Mouse (Mus musculus): ENCODE results near the gene Snx30. TPM values are rescaled to one million over a fixed set of nuclear protein-coding genes. Genes with fewer than 3 reads are reported as not detected.

The Snx30 gene
- polyA plus RNA-seq, 1 experiment from 2014 or later: 19.1 TPM

DNA sequence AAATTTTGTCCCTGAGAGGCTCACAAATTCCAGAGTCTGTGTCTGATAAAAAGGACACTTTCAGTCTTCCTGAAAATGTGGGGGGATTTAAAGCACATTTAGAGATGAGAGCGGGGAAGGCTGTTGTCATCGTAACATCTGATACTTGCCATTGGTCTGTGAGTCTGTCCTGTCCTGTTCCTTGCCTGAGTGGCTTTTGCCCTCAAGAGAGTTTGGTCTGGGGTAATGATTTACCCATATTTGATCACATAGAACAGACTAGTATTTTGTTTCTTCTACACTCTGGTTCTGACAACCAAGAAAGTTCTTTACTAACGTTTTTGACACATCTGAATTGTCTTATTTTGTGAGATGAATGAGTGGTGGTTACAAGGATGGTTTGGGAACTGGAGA is 39.6 kb downstream of the Snx30 start:
- no peak overlapping the region for H3K27ac ChIP-seq (ENCODE audit: low read depth, low read length)
- no peak overlapping the region for H3K9ac ChIP-seq (ENCODE audit: low read depth, low read length)
- 91% methylated on average over 3 of the region's 3 CpGs for WGBS
- ATAC-seq (ENCODE audit: low FRiP score) (no peak), DNase-seq (ENCODE audit: low spot score) (no peak)
- no peaks in the 10 kb centered on the region for H3K4me1 ChIP-seq (replicated peaks; ENCODE audit: control insufficient read depth, insufficient read depth, low read length)
- H3K27me3 ChIP-seq (ENCODE audit: control insufficient read depth, insufficient read depth, low read length): no peaks in the 10 kb centered on the region
- no peak overlapping the region for H3K4me3 ChIP-seq (ENCODE audit: low read depth, low read length)
- no peaks in the 10 kb centered on the region for H3K36me3 ChIP-seq (ENCODE audit: control insufficient read depth, insufficient read depth, low read length)
- no peak overlapping the region for H3K4me2 ChIP-seq (replicated peaks; ENCODE audit: low read depth, low read length)
- no peaks in the 10 kb centered on the region for H3K9me3 ChIP-seq (ENCODE audit: control insufficient read depth, low read length)

- 92% methylated on average over 5 of the region's 5 CpGs for WGBS
- H3K27me3 ChIP-seq (ENCODE audit: control insufficient read depth, insufficient read depth, low read length): no peaks in the 10 kb centered on the region
- no peak overlapping the region for H3K27ac ChIP-seq (ENCODE audit: low read depth, low read length)
- ATAC-seq (ENCODE audit: low FRiP score) (no peak), DNase-seq (ENCODE audit: low spot score) (no peak)
- H3K4me2 ChIP-seq (replicated peaks; ENCODE audit: low read depth, low read length): no peak overlapping the region
- no peak overlapping the region for H3K4me3 ChIP-seq (ENCODE audit: low read depth, low read length)
- no peak overlapping the region for H3K9ac ChIP-seq (ENCODE audit: low read depth, low read length)
- no peaks in the 10 kb centered on the region for H3K4me1 ChIP-seq (replicated peaks; ENCODE audit: control insufficient read depth, insufficient read depth, low read length)
- H3K36me3 ChIP-seq (ENCODE audit: control insufficient read depth, insufficient read depth, low read length): no peaks in the 10 kb centered on the region
- no peaks in the 10 kb centered on the region for H3K9me3 ChIP-seq (ENCODE audit: control insufficient read depth, low read length)
Observed at GRCm38 (mm10) chr4:59847447-59847846, 41.8 kb downstream of the Snx30 start.

GRCm38 (mm10) chr4:59850181-59850580 is 44.5 kb downstream of the Snx30 start:
- H3K36me3 ChIP-seq (ENCODE audit: control insufficient read depth, insufficient read depth, low read length): no peaks in the 10 kb centered on the region
- no peaks in the 10 kb centered on the region for H3K27me3 ChIP-seq (ENCODE audit: control insufficient read depth, insufficient read depth, low read length)
- H3K27ac ChIP-seq (ENCODE audit: low read depth, low read length): no peak overlapping the region
- DNase-seq (ENCODE audit: low spot score): peak; percentile 81
- no peaks in the 10 kb centered on the region for H3K4me1 ChIP-seq (replicated peaks; ENCODE audit: control insufficient read depth, insufficient read depth, low read length)
- WGBS: 81% methylated on average over 2 of the region's 2 CpGs
- ATAC-seq (ENCODE audit: low FRiP score): no peak
- no peaks in the 10 kb centered on the region for H3K9me3 ChIP-seq (ENCODE audit: control insufficient read depth, low read length)
- H3K4me3 ChIP-seq (ENCODE audit: low read depth, low read length): no peak overlapping the region
- H3K9ac ChIP-seq (ENCODE audit: low read depth, low read length): no peak overlapping the region
- no peak overlapping the region for H3K4me2 ChIP-seq (replicated peaks; ENCODE audit: low read depth, low read length)

- H3K27me3 ChIP-seq (ENCODE audit: control insufficient read depth, insufficient read depth, low read length): no peaks in the 10 kb centered on the region
- H3K36me3 ChIP-seq (ENCODE audit: control insufficient read depth, insufficient read depth, low read length): no peaks in the 10 kb centered on the region
- H3K4me1 ChIP-seq (replicated peaks; ENCODE audit: control insufficient read depth, insufficient read depth, low read length): no peaks in the 10 kb centered on the region
- no peak overlapping the region for H3K9ac ChIP-seq (ENCODE audit: low read depth, low read length)
- H3K9me3 ChIP-seq (ENCODE audit: control insufficient read depth, low read length): no peaks in the 10 kb centered on the region
- H3K27ac ChIP-seq (ENCODE audit: low read depth, low read length): no peak overlapping the region
- DNase-seq (ENCODE audit: low spot score) (no peak), ATAC-seq (ENCODE audit: low FRiP score) (no peak)
- 84% methylated on average over 5 of the region's 5 CpGs for WGBS
- no peak overlapping the region for H3K4me3 ChIP-seq (ENCODE audit: low read depth, low read length)
- H3K4me2 ChIP-seq (replicated peaks; ENCODE audit: low read depth, low read length): no peak overlapping the region
Observed at GRCm38 (mm10) chr4:59850886-59851623, 45.4 kb downstream of the Snx30 start.

GRCm38 (mm10) chr4:59853155-59853554 is 47.5 kb downstream of the Snx30 start:
- H3K4me2 ChIP-seq (replicated peaks; ENCODE audit: low read depth, low read length): no peak overlapping the region
- no peak overlapping the region for H3K9ac ChIP-seq (ENCODE audit: low read depth, low read length)
- 97% methylated on average over 7 of the region's 7 CpGs for WGBS
- DNase-seq (ENCODE audit: low spot score): no peak
- no peaks in the 10 kb centered on the region for H3K36me3 ChIP-seq (ENCODE audit: control insufficient read depth, insufficient read depth, low read length)
- H3K9me3 ChIP-seq (ENCODE audit: control insufficient read depth, low read length): no peaks in the 10 kb centered on the region
- H3K27ac ChIP-seq (ENCODE audit: low read depth, low read length): no peak overlapping the region
- H3K27me3 ChIP-seq (ENCODE audit: control insufficient read depth, insufficient read depth, low read length): no peaks in the 10 kb centered on the region
- ATAC-seq (ENCODE audit: low FRiP score): no peak
- H3K4me1 ChIP-seq (replicated peaks; ENCODE audit: control insufficient read depth, insufficient read depth, low read length): no peaks in the 10 kb centered on the region
- H3K4me3 ChIP-seq (ENCODE audit: low read depth, low read length): no peak overlapping the region

- 70% methylated on average over 16 of the region's 16 CpGs for WGBS
- Histone ChIP-seq H3K4me3 (ENCODE audit: low read depth, low read length) (no peak overlapping the region), H3K4me1 (replicated peaks; ENCODE audit: control insufficient read depth, insufficient read depth, low read length) (no peaks in the 10 kb centered on the region), H3K4me2 (replicated peaks; ENCODE audit: low read depth, low read length) (no peak overlapping the region), H3K27me3 (ENCODE audit: control insufficient read depth, insufficient read depth, low read length) (no peaks in the 10 kb centered on the region), H3K27ac (ENCODE audit: low read depth, low read length) (no peak overlapping the region), H3K36me3 (ENCODE audit: control insufficient read depth, insufficient read depth, low read length) (no peaks in the 10 kb centered on the region), H3K9me3 (ENCODE audit: control insufficient read depth, low read length) (no peaks in the 10 kb centered on the region), H3K9ac (ENCODE audit: low read depth, low read length) (no peak overlapping the region)
- DNase-seq (ENCODE audit: low spot score) (no peak), ATAC-seq (ENCODE audit: low FRiP score) (peak; percentile 59; the same call in 1 of the 2 replicates)
Observed at GRCm38 (mm10) chr4:59859693-59860425, 54.2 kb downstream of the Snx30 start.

- H3K4me1 ChIP-seq (replicated peaks; ENCODE audit: control insufficient read depth, insufficient read depth, low read length): no peaks in the 10 kb centered on the region
- H3K4me3 ChIP-seq (ENCODE audit: low read depth, low read length): no peak overlapping the region
- 67% methylated on average over 2 of the region's 2 CpGs for WGBS
- H3K9me3 ChIP-seq (ENCODE audit: control insufficient read depth, low read length): no peaks in the 10 kb centered on the region
- H3K36me3 ChIP-seq (ENCODE audit: control insufficient read depth, insufficient read depth, low read length): no peaks in the 10 kb centered on the region
- no peak overlapping the region for H3K9ac ChIP-seq (ENCODE audit: low read depth, low read length)
- DNase-seq (ENCODE audit: low spot score): no peak
- H3K4me2 ChIP-seq (replicated peaks; ENCODE audit: low read depth, low read length): no peak overlapping the region
- no peaks in the 10 kb centered on the region for H3K27me3 ChIP-seq (ENCODE audit: control insufficient read depth, insufficient read depth, low read length)
- ATAC-seq (ENCODE audit: low FRiP score): peak; percentile 55
- H3K27ac ChIP-seq (ENCODE audit: low read depth, low read length): no peak overlapping the region
Observed at GRCm38 (mm10) chr4:59860431-59860830, 54.8 kb downstream of the Snx30 start.

DNA sequence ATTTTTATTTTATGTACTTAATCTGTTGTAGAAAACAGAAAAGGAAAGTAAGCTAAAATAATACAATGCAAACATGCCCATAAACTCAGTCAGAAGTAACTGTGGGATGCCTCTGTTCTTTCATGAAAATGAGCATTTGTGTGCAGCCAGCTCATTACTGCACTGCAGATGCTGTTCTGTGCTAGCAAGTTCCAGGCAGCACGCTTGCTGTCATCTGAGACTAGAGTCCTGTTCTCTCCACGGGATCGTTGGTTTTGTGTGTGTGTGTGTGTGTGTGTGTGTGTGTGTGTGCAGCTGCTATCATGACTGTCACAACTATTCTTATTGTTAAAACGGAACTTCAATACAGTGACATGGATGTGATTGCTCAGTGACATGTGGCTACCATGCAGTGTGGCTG is 56.2 kb downstream of the Snx30 start:
- Histone ChIP-seq H3K27ac (ENCODE audit: low read depth, low read length) (no peak overlapping the region), H3K36me3 (ENCODE audit: control insufficient read depth, insufficient read depth, low read length) (no peaks in the 10 kb centered on the region), H3K9ac (ENCODE audit: low read depth, low read length) (no peak overlapping the region), H3K9me3 (ENCODE audit: control insufficient read depth, low read length) (no peaks in the 10 kb centered on the region), H3K4me1 (replicated peaks; ENCODE audit: control insufficient read depth, insufficient read depth, low read length) (no peaks in the 10 kb centered on the region), H3K4me2 (replicated peaks; ENCODE audit: low read depth, low read length) (no peak overlapping the region), H3K27me3 (ENCODE audit: control insufficient read depth, insufficient read depth, low read length) (no peaks in the 10 kb centered on the region), H3K4me3 (ENCODE audit: low read depth, low read length) (no peak overlapping the region)
- DNase-seq (ENCODE audit: low spot score) (no peak), ATAC-seq (ENCODE audit: low FRiP score) (no peak)
- WGBS: 64% methylated on average over 4 of the region's 4 CpGs

GRCm38 (mm10) chr4:59862335-59862734 is 56.7 kb downstream of the Snx30 start:
- no peak for ATAC-seq (ENCODE audit: low FRiP score)
- H3K27ac ChIP-seq (ENCODE audit: low read depth, low read length): no peak overlapping the region
- no peaks in the 10 kb centered on the region for H3K27me3 ChIP-seq (ENCODE audit: control insufficient read depth, insufficient read depth, low read length)
- DNase-seq (ENCODE audit: low spot score): no peak
- no peak overlapping the region for H3K4me3 ChIP-seq (ENCODE audit: low read depth, low read length)
- no peaks in the 10 kb centered on the region for H3K36me3 ChIP-seq (ENCODE audit: control insufficient read depth, insufficient read depth, low read length)
- H3K9me3 ChIP-seq (ENCODE audit: control insufficient read depth, low read length): no peaks in the 10 kb centered on the region
- 63% methylated on average over 1 of the region's 1 CpGs for WGBS
- no peak overlapping the region for H3K4me2 ChIP-seq (replicated peaks; ENCODE audit: low read depth, low read length)
- no peaks in the 10 kb centered on the region for H3K4me1 ChIP-seq (replicated peaks; ENCODE audit: control insufficient read depth, insufficient read depth, low read length)
- H3K9ac ChIP-seq (ENCODE audit: low read depth, low read length): no peak overlapping the region

All from hindbrain, embryonic 11.5 days (tissue).